Mouse (Mus musculus) heart, postnatal 10 days (tissue): ENCODE measurements around the gene Tinagl1. TPM values are rescaled to one million over a fixed set of nuclear protein-coding genes. Genes with fewer than 3 reads are reported as not detected.

Experiments
- DNase-seq, 2 experiments: peaks; one replicate each; pipeline ENCODE4 v3.0.0; 2021
- intact Hi-C: fragments of 180-260 bp; cut with DNase I; formaldehyde crosslinking; loops from one replicate; pipeline ENCODE4 v1.15.1; 2025
- total RNA-seq, 2 experiments: library from RNA; stranded (reverse); gene quantifications; 2 replicates each; pipeline ENCODE4 v1.2.3; 2021

Gene Tinagl1
- total RNA-seq, 2 experiments from 2014 or later, result 64.6 to 83.6 TPM

DNA sequence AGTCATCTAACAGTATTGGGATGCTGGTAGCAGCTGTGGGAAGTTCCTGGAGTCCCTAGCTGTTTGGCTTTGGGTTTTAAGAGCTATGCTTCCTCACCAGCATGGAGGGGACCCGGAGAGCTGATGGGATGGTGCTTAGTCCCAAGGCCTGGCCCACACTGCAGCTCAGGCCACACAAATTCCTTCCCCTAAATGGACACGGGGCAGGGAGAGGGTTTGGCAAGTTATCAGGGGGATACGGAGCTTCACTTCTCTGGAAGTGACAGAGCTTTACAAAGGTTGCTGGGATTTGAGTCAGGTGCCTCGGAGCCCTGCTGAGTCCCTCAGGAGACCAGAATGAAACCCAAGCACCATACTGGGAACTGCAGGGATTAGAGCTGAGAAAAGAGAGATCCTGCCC, 13.6 kb downstream of the Tinagl1 start:
- DNase-seq, result peak; percentile 52 to 61
- intact Hi-C loops, result loop anchor here (10.0 kb wide), 1 partner anchor 347 kb away; the partner anchor contains the start of gene Ptp4a2

- intact Hi-C loops, result no loop called here
- DNase-seq, result no peak
Measured at GRCm38 (mm10) chr4:130156812-130157371, 18.0 kb downstream of the Tinagl1 start.

DNA sequence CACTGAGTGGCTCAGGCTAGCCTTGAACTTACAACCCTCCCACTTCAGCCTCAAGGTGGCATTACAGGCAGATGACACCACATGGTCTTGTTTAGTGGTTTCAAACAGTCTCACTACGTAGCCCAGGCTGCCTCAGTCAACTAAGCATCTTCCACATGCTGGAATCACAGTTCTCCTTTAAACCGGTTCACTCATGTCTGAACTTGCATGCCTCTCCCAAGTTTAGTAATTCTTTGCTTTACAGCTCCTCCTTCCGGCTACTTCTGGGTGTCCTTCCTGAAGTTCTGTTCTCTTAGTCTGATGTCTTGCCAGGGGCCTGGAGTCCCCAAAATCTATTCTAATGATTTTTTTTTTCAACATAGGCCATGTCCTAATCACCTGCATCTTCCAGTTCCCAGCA, 20.7 kb downstream of the Tinagl1 start:
- DNase-seq, result no peak
- intact Hi-C loops, result no loop called here

GRCm38 (mm10) chr4:130148405-130148804, 26.5 kb downstream of the Tinagl1 start:
- intact Hi-C loops, result no loop called here
- DNase-seq, result no peak

DNA sequence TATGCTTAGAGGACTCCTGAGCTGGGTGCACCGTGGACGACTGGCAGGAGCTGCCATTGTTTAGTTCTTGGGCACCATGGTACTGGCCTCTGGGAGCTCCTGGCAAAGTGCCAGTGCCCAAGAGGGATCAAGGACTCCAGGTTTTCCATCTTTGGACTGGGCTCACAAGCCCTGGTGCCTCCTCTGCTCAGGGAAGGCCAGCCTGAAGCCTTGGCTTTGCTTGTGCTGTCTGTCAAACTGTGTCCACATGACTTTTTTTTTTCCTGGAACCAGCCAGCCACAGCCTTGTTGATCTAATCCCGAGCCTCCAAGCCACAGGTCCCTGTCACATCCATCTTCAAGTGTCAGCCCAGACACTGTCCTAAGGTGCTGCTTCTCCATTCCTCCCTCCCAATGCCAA, 33.1 kb downstream of the Tinagl1 start:
- DNase-seq, result no peak
- intact Hi-C loops, result no loop called here

GRCm38 (mm10) chr4:130140992-130141402, 33.9 kb downstream of the Tinagl1 start:
- peak in 1 of 2 experiments; percentile 35 for DNase-seq
- intact Hi-C loops, result no loop called here

GRCm38 (mm10) chr4:130139214-130139492, 35.8 kb downstream of the Tinagl1 start, which contains the start of gene Hcrtr1:
Gene Hcrtr1, minus strand, starts transcription at chr4:130139359.
- intact Hi-C loops, result loop anchor here (5.0 kb wide), 1 partner anchor 108 kb away; no protein-coding TSS in a partner anchor
- no peak for DNase-seq

GRCm38 (mm10) chr4:130138441-130139213, 36.3 kb downstream of the Tinagl1 start:
- DNase-seq, result peak; percentile 77 to 88
- intact Hi-C loops, result loop anchor here (1.0 to 5.0 kb wide), 2 partner anchors 51 to 109 kb away; no protein-coding TSS in a partner anchor

DNA sequence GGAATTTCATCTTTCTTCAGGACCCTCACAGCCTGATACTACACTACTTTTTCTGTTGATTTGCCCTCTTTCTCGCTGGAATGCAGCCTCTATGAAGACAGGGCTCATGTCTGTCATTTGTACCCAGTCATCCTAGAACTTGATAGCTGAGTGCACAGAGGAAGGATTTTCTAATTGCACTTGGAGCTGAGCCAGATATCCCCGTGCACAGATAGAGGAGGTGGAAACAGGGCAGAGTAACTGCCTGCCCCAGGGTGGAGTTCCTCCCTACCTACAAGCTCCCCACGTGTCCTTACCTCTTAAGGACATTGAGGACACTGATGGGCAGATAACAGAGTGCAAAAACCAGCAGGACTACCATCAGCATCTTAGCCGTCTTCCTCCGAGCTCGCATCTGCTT, 41.5 kb downstream of the Tinagl1 start:
- intact Hi-C loops, result no loop called here
- DNase-seq, result no peak

- no peak for DNase-seq
- intact Hi-C loops, result no loop called here
Measured at GRCm38 (mm10) chr4:130131448-130132105, 43.3 kb downstream of the Tinagl1 start.

DNA sequence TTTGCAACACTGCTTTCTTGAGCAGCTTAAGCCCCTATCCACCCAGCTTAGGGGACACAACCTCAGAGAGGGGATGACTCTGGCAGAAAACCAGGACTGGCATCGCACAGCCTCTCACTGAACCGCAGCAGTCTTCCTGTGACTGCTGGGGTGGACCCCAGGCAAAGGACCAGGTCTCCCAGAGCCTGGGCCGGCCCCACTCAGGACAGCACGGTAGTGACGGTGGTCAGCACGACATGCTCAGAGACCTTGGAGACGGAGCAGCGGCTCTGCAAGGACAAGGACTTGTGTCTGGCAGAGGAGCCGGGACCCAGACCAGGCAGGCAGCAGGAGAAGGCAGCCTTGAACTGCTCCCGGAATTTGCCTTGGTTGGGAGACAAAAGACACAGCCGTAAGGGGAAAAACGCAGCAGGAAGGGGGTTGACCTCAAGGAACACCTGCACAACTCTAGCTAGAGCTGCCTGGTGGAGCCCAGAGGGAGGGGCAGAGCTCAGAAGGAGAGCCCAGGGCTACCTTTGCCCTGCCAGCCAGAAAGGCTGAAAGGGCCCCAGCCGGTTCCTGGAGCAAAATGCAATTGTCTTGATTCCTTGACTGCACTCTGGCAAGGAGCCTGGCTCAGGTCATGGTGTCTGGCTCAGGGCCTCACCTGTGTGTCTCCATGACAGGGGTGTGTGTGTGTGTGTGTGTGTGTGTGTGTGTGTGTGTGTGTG, 44.1 kb downstream of the Tinagl1 start:
- no peak for DNase-seq
- intact Hi-C loops, result no loop called here

DNA sequence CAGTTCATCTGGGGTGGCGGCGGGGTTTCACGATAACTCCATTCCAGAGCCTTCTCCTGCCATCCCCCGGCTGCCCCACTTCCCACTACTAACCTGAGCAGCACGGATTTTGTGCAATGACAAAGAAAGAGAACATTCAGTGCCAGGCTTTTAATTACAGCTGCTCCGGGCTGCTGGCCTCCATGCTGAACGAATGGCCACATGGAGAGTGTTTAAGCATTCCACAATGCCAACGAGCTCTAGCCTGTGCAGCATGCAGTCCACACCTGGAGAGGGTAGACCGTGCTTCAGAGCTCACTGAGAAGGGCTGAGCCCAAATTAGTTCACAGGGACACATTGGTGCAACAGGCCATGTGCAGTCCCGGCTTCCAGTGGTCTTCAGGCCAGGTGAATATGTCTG, 44.8 kb downstream of the Tinagl1 start:
- intact Hi-C loops, result no loop called here
- no peak for DNase-seq

DNA sequence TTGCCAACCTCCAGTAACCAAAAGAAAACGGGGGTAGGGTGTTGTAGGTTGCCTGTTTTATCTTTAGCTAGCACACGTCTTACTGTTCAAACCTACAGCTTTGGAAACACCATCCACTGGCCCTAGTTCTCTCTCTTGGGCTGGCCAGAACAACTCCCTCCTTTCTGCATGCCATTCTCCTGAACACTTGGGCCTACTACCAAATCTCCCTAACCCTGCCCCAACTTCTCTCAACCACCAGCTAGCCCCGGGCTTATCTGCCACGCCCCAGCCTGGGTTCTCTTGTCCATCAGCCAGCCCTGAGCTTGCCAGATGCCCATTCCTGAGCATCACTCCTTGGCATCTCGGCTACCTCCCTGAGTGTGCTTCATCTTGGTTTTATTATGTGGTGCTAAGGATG, 46.0 kb downstream of the Tinagl1 start:
- DNase-seq, result no peak
- intact Hi-C loops, result no loop called here

GRCm38 (mm10) chr4:130125935-130126334, 49.0 kb downstream of the Tinagl1 start:
- DNase-seq, result no peak
- intact Hi-C loops, result no loop called here

DNA sequence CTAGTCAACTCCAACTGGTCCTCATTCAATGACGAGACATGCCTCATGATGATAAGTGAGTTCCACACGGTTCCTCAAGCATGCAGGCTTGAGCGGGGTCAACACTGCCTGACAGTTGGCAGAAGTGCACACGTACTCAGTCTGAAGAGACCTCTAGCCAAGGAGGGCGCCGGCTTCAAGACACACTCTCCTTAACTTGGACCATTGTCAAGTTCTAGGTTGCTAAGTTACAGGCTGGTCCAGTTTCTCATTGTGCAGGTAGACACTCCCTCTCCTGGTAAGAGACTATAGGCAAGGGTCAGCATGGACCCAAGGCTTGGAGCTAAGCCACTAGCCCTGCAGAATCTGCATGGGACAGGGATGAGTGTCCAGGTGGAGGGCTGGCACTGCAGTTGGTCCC, 49.8 kb downstream of the Tinagl1 start:
- intact Hi-C loops, result no loop called here
- DNase-seq, result no peak

DNA sequence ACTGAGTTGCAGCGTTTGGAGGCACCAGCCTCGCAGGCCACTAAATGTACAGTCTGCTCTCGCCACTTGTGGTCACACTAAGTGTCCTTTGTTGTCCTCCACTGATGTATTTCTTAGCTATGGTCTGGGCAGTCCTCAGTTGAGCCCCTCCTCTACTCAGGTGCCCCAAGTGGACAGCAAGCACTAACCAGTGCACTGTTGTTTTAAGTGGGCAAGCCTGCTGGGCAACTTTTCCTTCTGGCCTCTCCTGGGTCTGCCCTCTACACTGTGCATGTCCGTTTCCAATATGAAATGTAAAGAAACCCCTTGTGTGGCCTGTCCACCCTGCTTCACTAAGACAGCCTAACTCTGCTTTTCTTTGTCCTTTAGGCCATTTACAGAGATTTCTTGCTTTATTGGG, 50.8 kb downstream of the Tinagl1 start:
- no peak for DNase-seq
- intact Hi-C loops, result no loop called here

- intact Hi-C loops, result no loop called here
- DNase-seq, result no peak
Measured at GRCm38 (mm10) chr4:130123020-130123419, 51.9 kb downstream of the Tinagl1 start.

- no peak for DNase-seq
- intact Hi-C loops, result no loop called here
Measured at GRCm38 (mm10) chr4:130121560-130121959, 53.4 kb downstream of the Tinagl1 start.

- intact Hi-C loops, result no loop called here
- DNase-seq, result no peak
Measured at GRCm38 (mm10) chr4:130120752-130121151, 54.2 kb downstream of the Tinagl1 start.
